Mouse (Mus musculus) urinary bladder, adult 2 months (tissue): ENCODE measurements around the gene Fam3c. TPM values are rescaled to one million over a fixed set of nuclear protein-coding genes. Genes with fewer than 3 reads are reported as not detected.

Experiments used
- DNase-seq: peaks from one replicate; pipeline ENCODE4 v3.0.0; 2022; ENCODE audit warnings: low spot score
- polyA plus RNA-seq: library from polyadenylated mRNA; depleted of rRNA; stranded (reverse); fragments of >200 nt; gene quantifications from 2 replicates; pipeline ENCODE4 v1.2.3, GENCODE M21; 2012; rRNA removed

The Fam3c gene
- polyA plus RNA-seq: 25.7 and 36.1 TPM in 2 replicates

DNA sequence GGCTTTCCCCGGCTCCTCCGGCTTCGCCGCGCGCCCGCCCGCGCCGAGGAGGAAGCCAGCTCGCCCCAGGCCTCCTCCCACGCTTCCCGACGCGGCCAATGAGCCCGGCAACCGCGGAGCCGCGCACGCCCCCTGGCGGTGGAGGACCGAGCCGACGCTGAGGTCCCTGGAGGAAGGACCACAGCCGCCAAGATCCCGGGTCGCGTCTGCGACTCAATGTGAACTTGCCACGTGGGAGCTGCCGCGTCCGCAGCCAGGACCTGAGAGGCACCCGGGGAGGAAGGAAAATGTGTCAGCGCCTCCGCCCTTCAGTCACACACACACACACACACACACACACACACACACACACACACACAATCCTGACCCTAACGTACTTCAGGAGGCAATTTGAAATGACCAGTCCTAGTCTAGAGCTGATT lies at the start of gene Fam3c:
Gene Fam3c, minus strand, starts transcription at position 158 of the 422 bp plus-strand sequence.
- DNase-seq: peak; percentile 97

DNA sequence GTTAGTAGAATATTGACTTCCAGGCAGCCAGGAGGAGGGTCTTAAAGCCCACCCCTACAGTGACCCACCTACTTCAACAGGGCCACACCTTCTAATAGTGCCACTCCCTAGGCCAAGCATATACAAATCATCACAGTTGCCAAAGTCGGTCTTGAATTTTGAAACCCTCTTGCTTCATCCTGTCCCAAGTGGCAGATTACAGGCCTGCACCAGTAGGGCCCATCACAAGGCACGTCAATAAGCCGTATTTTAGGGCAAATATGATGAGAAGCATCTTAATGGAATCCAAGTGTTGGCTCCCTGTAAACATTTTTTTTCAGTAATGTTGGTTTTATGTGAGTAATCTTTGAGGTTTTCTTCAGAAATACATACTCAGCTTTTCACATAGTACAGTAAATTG lies 49.0 kb upstream of the Fam3c start:
- DNase-seq: no peak

DNA sequence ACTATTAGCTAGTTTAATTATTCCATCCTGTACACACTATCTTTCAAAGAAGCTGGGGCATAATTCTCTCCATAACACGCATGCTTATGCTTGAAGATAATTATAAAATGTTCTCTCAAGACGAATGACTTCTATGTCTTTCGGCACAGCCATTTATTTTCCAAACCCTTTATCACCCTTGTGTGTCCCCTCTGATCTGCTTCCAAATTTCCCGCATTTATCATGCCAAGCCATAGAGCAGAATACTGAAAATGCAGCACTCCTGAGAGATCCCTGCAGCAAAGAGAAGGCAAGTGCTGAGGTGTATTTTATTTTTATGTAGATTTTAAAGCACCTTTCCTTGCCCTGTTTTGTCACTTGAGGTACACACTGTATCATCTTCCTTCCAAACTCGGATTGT lies 47.7 kb upstream of the Fam3c start:
- DNase-seq: no peak

DNA sequence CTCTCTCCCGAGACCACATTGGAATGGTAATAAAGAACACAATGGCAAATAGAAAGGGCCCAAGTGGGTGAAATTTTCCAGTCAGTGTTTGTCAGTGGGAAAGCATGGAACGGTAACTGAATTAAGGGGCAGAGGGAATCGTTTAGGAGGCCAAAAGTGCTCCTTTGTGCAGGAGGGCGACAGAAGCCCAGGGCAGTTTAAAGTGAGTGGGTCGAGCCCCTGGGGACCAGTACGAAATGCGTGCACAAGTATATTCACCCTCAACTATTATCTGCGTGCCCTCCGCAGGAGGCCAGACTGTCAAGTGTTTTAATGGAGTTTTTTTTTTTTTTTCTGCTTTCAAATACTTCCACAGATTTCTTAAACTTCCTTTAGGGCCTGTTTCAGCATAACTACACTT lies 47.3 kb upstream of the Fam3c start:
- DNase-seq: no peak

DNA sequence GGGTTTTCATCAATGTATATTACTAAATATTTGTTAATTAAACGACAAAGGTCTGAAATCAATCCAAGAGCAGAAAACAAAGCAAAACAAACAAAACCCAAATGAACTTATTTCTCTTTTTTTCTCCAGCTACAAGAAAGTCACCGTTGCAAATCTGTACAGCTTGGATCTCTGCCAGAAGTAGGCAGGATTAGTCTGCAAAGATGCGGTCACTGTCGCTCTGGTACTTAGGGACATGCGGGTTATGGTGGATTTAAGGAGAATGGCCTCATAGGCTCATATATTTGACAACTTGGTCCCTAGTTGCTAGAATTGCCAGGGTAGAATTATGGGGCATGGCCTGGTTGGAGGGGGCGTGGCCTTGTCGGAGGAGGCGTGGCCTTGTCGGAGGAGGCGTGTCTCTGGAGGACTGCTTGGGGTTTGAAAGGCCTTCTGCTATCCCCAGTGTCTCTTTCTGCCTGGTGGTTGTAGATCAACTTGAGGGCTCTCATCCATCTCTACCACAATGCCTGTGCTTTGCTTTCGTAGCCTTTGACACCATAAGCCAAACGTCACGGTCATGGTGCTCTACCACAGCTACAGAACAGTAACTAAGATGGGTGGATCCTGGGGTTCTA lies 46.6 kb upstream of the Fam3c start:
- no peak for DNase-seq

DNA sequence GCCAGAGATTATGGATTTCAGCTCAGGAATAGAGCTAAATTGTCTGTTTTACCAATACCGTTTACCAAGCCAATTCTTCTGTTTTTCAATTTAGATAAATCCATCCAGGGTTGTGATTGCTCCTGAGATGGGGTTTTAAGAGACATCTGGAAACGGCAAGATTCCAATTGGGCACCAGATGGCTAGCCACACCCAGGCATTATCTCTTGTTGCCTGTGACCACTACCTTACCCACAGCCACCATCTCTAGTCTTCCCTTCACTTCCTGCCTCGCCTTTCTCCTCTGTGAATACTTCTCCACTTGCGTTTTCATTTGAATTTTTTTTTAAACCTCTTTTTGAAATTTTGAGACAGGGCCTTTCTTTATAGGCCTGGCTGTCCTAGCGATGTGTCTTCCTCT lies 46.0 kb upstream of the Fam3c start:
- DNase-seq: no peak

DNA sequence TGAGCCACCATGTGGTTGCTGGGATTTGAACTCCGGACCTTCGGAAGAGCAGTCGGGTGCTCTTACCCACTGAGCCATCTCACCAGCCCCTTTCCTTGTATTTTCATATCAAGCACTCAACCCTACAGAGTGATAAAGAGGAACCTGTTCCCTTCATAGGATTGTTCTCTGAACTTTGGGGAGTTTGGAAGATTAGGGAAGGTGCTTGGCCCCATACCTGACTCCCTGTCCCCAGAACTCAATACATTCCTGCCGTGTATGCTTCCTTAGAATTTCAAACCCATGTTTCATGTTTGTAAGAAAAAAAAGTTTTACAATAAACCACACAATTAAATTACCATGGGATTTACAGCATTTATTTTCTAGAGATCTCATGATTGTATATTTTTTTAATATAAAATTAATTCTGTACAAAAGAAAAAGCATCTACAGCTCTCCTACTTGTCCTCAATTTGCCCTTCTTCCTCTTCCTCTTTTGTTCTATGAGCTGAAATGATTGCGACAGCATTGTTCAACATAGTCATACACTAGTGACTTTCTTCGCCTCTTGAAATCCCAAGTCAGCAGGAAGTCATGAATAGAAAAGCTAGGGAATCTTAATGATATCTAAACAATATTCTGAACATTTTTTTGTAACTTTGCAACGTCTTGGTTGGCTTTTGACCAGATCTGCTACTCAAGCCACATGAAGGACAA lies 42.2 kb upstream of the Fam3c start:
- DNase-seq: no peak

DNA sequence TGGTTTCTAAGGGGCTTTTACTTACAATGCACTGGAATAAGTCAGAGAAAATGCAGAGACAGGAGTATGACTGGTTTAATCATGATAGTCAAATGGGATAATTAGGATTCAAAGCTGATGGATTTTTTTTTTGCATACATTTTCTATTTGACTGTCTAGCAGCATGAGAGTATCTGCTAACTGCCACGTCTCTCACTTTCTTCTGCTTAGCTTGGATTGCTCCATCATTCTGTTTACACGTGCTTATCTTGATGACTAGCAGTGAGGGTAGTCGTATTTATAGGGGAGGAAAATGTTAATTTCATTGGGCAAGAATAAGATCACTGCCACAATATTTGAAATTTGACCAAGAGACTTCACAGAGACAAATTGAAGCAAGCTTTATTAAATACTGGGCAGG lies 39.2 kb upstream of the Fam3c start:
- DNase-seq: no peak

DNA sequence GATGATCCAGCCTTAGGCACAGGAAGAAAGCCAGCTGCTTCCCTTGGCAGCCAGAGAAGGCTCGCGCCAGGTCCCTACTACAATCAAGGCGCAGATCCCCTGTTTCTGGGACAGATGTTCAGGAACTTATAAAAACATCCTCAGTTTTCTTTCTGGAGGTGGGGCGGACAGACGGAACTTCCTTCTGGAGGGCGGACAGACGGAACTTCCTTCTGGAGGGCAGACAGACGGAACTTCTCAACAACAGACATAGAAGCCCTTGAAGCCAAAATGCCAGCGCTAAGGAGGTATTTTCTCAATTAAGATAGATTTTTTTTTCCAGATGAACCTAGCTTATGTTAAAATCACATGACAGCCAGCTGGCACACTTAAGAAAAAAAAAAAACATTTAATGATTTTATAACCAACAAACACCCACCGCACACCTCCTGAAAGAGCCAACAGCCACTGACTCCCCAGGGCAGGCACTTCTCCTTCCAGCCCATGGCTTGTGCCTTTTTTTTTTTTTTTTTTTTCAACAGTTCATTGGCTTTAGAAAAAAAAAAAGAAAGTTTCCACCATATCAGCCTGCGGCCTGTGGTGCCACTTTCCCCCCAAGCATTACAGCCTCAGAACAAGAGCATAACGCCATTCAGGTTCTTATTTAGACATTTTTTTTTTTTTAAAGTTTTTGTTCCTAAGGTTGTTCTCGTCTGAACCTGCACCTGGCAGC lies 34.8 kb upstream of the Fam3c start:
- no peak for DNase-seq

DNA sequence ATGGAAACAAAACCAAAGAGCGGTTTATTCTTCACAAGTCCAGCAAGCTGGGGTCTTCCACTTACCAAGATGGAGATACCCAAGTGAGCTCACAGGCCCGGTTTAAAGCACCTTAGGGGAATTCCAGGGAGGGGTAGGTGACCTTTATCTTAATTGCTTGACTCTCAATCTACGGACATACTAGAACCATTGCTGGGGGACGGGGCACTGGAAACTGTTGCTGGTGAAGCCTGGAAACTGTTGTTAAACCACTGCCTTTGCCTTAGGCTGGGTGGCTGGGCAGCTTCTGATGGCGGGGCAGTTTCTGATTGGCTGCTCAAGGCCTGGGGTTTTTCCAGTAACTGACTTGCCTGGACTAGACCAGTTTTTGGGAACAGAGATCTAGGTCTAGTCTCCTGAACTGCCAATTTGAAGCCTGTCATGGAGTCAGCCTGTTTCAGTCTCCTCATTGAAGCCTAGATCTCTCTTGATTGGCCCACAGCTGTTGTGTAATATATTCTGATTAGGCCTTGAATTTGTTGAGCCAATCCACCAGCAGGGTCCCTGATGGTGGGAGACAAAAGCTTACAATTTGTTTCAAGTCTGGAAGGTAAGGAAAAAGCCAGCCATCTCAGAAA lies 29.3 kb upstream of the Fam3c start:
- no peak for DNase-seq

DNA sequence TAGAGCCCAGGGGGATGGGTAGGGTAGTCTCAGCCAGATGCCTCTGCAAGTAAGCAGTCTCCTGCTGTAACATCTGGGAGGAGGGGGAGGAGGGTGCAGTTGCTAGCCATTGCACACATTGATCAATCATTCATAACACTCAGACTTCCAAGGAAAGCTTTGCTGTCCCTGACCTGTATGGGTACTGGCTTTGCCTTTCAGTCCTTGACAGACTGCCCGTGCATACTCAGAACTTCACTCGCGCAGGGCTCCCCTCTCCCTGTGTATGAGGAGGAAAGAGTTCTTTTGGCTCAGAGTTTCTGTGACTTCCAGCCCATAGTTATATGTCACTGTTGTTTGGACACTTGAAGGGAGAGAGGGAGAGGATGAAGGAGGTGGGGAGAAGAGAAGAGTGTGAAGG lies 24.2 kb upstream of the Fam3c start:
- no peak for DNase-seq

DNA sequence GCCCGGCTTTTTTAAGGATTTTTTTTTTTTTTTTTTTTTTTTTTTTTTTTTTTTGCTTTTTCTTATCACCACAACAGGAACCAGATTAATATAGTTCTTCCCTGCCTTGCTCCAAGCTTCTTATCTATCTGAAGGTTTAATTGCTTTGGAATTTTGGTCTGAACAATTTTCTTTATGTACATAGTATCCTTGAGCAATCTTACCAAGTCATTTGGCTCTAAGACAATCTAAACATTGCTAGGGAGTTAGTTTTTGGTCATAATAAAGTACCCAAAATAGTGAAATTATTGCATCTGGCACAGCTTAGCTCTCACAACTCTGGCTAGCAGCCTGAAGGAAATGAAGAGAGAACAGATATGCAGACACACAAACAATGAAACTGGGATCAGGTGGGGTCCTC lies 23.8 kb upstream of the Fam3c start:
- no peak for DNase-seq

DNA sequence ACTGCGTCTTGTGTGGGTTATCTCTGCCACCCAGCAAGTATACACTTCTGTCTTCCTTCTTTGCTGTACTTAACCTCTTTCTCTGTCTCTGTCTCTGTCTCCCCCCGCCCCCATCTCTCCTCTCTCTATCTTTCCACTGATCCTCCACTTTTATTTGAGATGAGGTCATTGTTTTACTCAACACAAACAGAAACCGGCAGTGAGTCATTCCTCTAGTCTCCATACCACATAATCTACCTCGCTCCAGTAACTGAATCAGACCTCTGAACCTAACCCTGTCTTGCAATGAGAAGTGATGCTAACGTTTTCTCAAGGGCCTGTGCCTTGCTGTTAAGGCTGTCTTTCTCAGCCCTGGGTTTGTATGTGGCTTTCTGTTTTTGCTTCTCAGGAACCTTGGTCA lies 22.4 kb upstream of the Fam3c start:
- no peak for DNase-seq

DNA sequence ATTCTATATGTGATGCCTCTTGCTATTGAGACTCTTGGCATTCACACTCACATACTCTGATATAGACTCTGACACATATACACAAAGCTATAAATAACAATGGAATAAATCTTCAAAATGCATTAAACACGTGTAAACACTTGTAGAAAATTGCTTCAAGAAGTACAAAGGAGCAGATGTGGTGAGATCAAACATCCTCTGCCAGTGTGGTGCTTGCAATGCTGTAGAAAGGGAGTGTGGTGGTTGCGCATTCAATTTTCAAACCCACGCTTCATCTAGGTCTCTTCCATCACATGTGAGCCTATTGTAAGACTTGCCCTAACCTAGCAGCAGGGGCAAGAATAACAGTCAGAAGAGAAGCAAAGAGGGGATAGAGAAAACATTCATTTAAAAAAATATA lies 18.7 kb upstream of the Fam3c start:
- DNase-seq: no peak

DNA sequence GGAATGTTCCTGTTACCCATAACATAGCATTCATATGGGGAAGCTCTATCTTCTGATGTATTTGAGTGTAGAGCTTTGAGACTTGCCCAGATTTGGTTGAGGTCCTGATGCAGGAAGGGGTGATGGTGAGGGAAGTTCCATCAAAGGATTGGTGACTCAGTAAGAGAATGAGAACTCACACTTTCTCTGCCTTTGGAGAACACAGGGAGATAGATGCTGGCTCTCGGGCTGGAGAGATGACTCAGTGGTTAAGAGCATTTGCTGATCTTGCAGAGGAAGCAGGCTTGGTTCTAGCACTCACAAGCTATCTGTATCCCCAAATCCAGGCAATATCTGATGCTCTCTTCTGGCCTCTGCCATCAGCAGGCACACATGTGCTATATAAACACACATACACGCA lies 17.4 kb upstream of the Fam3c start:
- no peak for DNase-seq

DNA sequence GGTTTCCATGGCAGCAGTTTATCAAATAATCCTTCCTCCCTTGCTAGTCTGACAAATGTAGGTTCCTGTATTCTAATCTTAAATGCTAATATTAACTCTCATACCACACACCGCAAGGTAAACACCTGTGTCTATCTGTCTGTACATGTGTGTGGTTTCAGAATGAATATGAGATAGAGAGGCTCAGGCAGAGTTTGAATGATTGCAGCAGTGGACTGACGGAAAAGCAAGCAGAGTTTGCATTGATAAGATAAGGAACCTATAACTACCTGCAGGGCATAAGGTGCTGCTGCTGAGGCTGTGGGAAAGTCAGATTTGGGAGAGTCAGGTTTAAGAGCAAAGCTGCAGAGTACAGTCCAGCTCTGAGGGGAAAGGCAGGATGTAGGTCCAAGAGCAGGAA lies 10.9 kb upstream of the Fam3c start:
- DNase-seq: no peak

DNA sequence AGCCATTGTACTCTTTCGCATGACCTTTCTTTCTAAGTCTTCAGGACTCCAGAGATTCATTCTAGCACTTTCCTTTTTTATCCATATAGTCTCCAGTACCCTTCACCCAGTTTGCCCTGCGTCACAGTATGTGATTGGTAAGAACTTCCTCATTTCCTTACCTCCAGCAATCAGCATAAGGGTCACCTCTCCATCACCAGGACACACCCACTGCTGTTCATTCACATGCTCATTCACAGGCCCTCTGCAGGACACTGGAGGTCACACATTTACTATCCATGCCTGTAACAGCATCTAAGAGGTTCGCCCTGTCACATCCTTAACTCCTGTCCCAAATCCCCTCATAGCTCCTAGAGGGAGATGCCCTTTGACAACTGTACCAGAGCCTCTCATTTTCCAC lies 7.5 kb upstream of the Fam3c start:
- DNase-seq: no peak

DNA sequence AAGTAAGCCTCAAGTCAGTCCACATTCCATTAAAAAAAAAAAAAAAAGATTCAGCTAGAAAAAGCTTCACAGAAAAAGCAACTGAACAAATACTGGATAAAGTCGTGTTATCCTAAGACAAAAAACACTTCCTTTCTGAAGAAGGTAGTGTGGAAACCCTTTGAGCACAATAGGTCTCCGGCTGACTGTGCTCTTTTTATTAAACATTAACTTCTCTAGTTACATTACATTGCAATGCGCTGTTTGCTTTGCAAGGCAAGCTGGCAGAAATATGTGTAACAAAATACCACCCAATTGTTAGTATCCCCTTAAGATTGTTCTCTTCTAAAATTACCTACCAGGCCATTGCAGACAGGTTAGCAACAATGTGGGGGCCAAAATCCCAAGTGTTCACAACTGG lies 5.9 kb upstream of the Fam3c start:
- DNase-seq: no peak

DNA sequence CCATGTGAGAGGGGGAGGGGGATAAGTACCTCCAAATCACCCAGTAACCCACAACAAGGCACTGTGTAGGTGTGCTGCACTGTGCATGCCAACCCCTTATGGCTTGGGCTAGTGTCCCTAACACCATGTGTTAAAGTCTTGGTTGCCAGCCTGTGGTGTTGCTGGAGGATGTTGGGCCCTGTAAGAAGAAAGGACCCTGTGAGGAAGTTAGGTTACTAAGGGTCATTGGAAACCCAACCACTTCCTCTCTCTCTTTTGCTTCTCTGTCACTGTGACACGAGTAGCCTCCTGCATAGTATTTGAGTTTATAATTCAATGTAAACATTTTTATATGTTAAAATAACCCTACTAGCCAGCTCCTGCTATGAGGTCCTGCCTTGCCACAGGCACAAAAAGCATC lies 3.0 kb upstream of the Fam3c start:
- no peak for DNase-seq

DNA sequence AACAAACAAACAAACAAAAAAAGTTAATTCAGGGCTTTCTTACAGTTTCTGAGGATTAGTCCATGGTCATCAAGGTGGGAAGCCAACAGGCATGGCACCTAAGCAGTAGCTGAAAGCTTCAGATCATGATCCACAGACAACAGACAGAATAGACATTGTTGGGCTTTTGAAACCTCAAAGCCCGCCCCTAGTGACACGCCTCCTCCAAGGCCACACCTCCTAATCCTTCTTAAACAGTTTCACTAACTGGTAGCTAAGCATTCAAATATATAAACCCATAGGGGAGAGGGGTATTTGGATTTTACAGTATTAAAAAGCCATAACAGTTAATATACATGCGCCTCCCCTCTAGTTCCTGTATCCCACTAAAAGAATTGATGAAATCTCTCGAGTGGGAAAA lies 1.3 kb upstream of the Fam3c start:
- DNase-seq: no peak

DNA sequence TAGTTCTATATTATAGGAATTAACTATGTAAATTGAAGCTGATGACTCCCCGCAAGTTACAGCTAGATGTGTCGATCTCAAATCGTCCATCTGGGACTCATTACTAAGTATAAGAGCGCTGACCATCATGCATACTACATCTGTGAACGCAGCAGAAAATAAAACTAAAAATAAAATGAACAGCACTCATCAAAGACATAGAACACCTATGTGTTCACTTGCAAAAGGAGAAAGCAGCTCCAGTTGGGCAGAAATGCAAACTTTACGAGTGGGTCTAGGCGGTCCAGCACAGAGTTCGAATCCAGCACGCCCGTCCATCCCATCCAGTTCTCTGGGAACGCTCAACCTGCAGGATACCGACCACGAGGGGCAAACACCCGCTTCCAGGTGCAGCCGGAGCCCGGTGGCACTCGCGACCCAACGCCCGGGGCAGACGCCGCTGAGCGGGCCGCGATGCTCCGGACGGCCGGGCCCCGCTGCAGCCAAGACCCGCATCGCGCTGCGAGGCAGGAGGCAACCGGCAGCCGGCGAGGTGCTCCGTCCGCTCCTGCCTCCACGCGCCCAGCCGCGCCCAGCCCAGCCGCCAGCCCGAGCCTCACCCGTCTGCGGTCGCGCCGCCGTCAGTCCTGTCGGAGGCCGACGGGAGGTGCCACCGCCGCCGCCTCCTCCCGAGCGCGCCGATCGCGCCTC lies 502 bp downstream of the Fam3c start:
- no peak for DNase-seq

DNA sequence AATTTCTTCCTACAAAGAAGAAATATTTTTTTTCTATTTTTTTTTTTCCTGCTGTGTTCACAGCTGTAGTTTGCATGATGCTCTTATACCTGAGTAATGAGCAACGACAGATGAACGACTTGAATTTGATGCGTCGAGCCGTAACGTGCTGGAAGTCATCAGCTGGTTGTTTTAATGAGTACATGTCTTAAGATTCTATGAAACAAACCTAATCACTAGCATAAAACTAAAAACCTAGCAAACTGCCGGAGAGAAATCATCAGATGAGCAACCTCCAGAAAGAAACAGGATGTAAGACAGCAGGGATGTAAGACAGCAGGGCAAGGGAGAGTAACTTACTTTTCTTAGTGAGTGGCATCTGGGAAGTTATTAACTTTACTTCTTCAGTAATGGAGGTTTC lies 1.4 kb downstream of the Fam3c start:
- DNase-seq: no peak
